ENCODE assay signal across 8 mouse cellular contexts in genomic region chr9:99242035-99242434, GRCm38 (mm10). TPM values are rescaled to one million over a fixed set of nuclear protein-coding genes. Genes with fewer than 3 reads are reported as not detected.
A peak's percentile ranks its signal among the peaks of the same experiment; 100 is the strongest.
DNase-seq lines count a peak whose midpoint lies in the region; ATAC-seq lines count a peak whose summit lies in the region.

No protein-coding gene starts in this region.

- WGBS in heart, embryonic 15.5 days, result 2% methylated on average over 7 of the region's 7 CpGs

- H3K27ac ChIP-seq in heart, embryonic 15.5 days, result no peak overlapping the region

- ATAC-seq in heart, embryonic 15.5 days (replicated peaks; ENCODE audit: insufficient number of reproducible peaks, insufficient read depth, low FRiP score, low read depth), result no peak

- H3K36me3 ChIP-seq in heart, embryonic 15.5 days, result no peaks in the 10 kb centered on the region

- H3K4me3 ChIP-seq in heart, embryonic 15.5 days, result no peak overlapping the region; the same call in 1 of the 2 replicates

- no peaks in the 10 kb centered on the region for H3K9me3 ChIP-seq in heart, embryonic 15.5 days (replicated peaks)

- H3K27me3 ChIP-seq in heart, embryonic 15.5 days, result no peaks in the 10 kb centered on the region

- H3K9ac ChIP-seq in heart, embryonic 15.5 days, result no peak overlapping the region

- peak; percentile 46 to 55 for DNase-seq in B cell, adult 2 months
- peak; percentile 67 to 86 for DNase-seq in adrenal gland, adult (ENCODE audit: inconsistent age in 2 of 2, low spot score in 1 of 2)
- DNase-seq in embryo, embryonic 11 days, result peak; percentile 83
- DNase-seq in kidney, postnatal 4 days, result peak; percentile 64 to 69
- peak; percentile 42 to 54 for DNase-seq in lung, adult 18-20 months
- DNase-seq in retina, embryonic 14.5 days (ENCODE audit: low spot score), result peak; percentile 87
- peak; percentile 21 to 38 for DNase-seq in thymus, postnatal 36 days

- peak overlapping the region; percentile 68 for H3K4me2 ChIP-seq in heart, embryonic 15.5 days

- peaks cover 12% of the 10 kb centered on the region for H3K4me1 ChIP-seq in heart, embryonic 15.5 days (replicated peaks)

RNA-seq across cellular contexts. Expression of gene Cep70, which starts 1.1 kb away (rescaled TPM):
- polyA plus RNA-seq in heart, embryonic 15.5 days (2015; fragmentation: Nextera tagmentation; extraction: Ambion mirVana), result 20.9 and 22.7 TPM in 2 replicates

RNA-seq across cellular contexts. Expression of gene Faiml, which starts 5.0 kb away (rescaled TPM):
- not detected in 2 replicates for polyA plus RNA-seq in heart, embryonic 15.5 days (2015; fragmentation: Nextera tagmentation; extraction: Ambion mirVana)

Comparison
In these comparisons a context has a peak if more than half of its experiments do, and no peak if none do; other contexts are left out.
1. DNase-seq: peak in every context shown above with its lines; median percentile 87 in retina, embryonic 14.5 days; 83 in embryo, embryonic 11 days; 76 in adrenal gland, adult; 66 in kidney, postnatal 4 days; 50 in B cell, adult 2 months; 48 in lung, adult 18-20 months; 30 in thymus, postnatal 36 days.